Mouse (Mus musculus): ENCODE measurements around the gene Lgr6.

DNA sequence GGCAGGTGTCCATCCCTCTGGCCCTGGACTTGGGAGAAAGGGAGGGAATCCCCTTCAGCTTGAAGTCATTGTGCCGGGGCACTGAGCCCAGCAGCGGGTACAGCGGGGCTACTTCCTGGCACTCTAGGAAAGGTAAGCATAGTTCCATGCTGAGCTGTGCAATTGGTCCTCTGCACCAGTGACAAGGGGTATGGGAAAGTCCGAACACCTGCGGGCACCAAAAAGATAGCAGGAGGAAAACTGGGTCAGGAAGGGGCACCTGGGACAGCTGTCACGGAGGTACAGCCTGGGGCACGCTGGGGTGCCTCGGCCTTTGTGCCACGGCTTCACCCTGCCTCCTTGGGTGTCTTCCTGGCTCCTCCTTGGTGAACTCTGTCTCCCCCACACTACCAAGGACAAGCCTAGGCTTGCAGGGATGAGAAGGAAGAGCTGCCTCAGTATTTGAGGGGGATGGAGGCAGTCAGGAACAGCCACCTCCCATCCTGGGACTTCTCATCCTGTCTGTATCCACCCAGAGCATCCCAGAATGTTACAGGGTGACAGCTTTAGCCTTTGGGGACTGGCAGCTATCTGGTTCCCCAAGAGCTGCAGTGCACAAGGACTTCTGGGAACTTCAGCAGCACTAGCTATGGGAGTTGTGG lies 24.6 kb upstream of the Lgr6 start:
- TF ChIP-seq CTCF (IDR thresholded peaks at IDR 0.05; ENCODE audit: low read depth, low read length) (no peak), POLR2A (IDR thresholded peaks at IDR 0.05; ENCODE audit: insufficient read depth, low read length) (no peak), EP300 (IDR thresholded peaks at IDR 0.05; ENCODE audit: insufficient read depth, low read depth, low read length) (0 out of 2 replicates have a peak, but pooled peaks have one; percentile 7)

Data from ES-Bruce4 (cell line).